Mouse (Mus musculus) kidney, postnatal 0 days (tissue): ENCODE measurements at regions not wholly inside any gene's neighbourhood (a gene's known extent, or its start where the extent isn't known, plus 50 kb on each side); places are given as distances from the start of the nearest gene placed in this dataset.

ENCODE experiments used
- ATAC-seq: fragments of 200-750 bp; cut with Nextera tagmentation; replicated peaks from 2 replicates; pipeline ENCODE4 v1.8.0; 2017; ENCODE audit warnings: low read depth, moderate number of reproducible peaks, moderate TSS enrichment, moderate library complexity; ENCODE audit not compliant: low FRiP score
- DNase-seq: peaks from one replicate; pipeline ENCODE4 v3.0.0-alpha.2; 2016; ENCODE audit warnings: low spot score
- H3K27ac ChIP-seq: fragments of 300-500 bp; sonication (generic); 2 replicates; pipeline ENCODE4 v1.5.1; 2014; ENCODE audit warnings: mild to moderate bottlenecking
- H3K27me3 ChIP-seq: fragments of 300-500 bp; sonication (generic); 2 replicates; pipeline ENCODE4 v1.6.1; 2014; ENCODE audit warnings: low read length, mixed read lengths; ENCODE audit not compliant: insufficient read depth
- H3K36me3 ChIP-seq: fragments of 300-500 bp; sonication (generic); 2 replicates; pipeline ENCODE4 v1.6.1; 2014; ENCODE audit warnings: low read length, mixed read lengths; ENCODE audit not compliant: insufficient read depth
- H3K4me1 ChIP-seq: fragments of 300-500 bp; sonication (generic); replicated peaks from 2 replicates; pipeline ENCODE4 v1.6.1; 2014; ENCODE audit warnings: antibody characterized with exemption, low read length, mixed read lengths; ENCODE audit not compliant: insufficient read depth
- H3K4me2 ChIP-seq: fragments of 300-500 bp; sonication (generic); 2 replicates; pipeline ENCODE4 v1.6.1; 2014; ENCODE audit warnings: mild to moderate bottlenecking, low read length, moderate library complexity, mixed read lengths
- H3K4me3 ChIP-seq: fragments of 300-500 bp; sonication (generic); replicated peaks from 2 replicates; pipeline ENCODE4 v1.5.1; 2014; ENCODE audit warnings: low read depth, low read length
- H3K9ac ChIP-seq: fragments of 300-500 bp; sonication (generic); 2 replicates; pipeline ENCODE4 v1.6.1; 2014; ENCODE audit warnings: low read depth, low read length
- H3K9me3 ChIP-seq: fragments of 300-500 bp; sonication (generic); replicated peaks from 2 replicates; pipeline ENCODE4 v1.6.1; 2016; ENCODE audit warnings: low read length, inconsistent platforms, mixed read lengths
- CTCF ChIP-seq: IDR thresholded peaks from 2 replicates; pipeline ENCODE4 v1.5.1; 2016; ENCODE audit warnings: antibody characterized with exemption, low read depth, mild to moderate bottlenecking, moderate library complexity
- WGBS: fragments of 180-500 bp; shearing (Covaris S2); extraction: QIAGEN DNeasy Blood & Tissue Kit; methylation state at CpG from one replicate; pipeline ENCODE4 v1.1.7; 2014; 5-methylcytosine and 5-hydroxymethylcytosine counted together

DNA sequence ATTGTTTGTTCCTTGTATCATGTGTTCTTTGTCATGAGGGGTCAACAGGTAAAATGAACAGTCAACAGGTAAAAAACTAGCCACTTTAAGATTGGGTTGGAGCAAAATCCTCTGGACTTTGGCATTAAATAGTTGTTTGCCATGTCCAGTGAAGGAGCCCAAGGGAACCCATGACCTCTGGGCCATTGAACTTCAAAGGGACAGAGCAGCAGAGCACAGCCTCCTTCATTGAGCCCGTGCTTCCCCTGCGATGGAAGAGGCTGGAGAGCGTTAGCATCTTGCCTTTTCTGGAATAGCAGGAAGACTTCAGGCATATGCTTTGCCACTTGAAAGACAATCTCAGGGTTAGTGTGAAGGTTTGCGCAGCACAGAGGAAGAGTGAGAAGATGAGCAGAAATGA is 320.4 kb upstream of the Id2 start:
- Histone ChIP-seq H3K27me3 (no peaks in the 10 kb centered on the region), H3K36me3 (no peaks in the 10 kb centered on the region), H3K4me1 (0 out of 2 replicates have a peak, but pooled peaks cover 9% of the 10 kb centered on the region), H3K27ac (no peak overlapping the region), H3K4me3 (no peak overlapping the region), H3K9me3 (no peaks in the 10 kb centered on the region), H3K4me2 (no peak overlapping the region), H3K9ac (no peak overlapping the region)
- 72% methylated on average over 4 of the region's 4 CpGs for WGBS
- ATAC-seq (no peak), DNase-seq (no peak)
- TF ChIP-seq CTCF = no peak

DNA sequence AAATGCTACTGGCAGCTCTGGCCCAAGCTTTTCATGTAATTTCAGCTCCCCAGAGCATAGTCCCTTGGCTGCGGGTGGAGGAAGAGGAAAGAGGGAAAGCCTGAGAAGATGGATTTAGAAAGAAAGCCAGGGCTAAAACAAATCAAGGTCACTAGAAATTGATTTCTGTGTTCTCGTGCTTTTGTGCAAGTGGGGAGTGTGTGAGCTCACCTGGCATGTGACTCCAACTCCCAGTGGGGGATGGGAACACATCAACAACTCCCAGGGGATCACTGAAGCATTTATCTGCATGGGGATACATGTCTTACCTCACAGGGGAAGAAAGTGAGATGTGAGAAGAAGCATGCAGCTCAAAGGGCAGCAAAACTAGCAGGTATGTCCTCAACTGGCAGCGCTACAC is 319.6 kb upstream of the Id2 start:
- H3K27me3 ChIP-seq = no peaks in the 10 kb centered on the region
- no peak for TF ChIP-seq CTCF
- H3K9me3 ChIP-seq = no peaks in the 10 kb centered on the region
- H3K4me2 ChIP-seq = no peak overlapping the region
- H3K27ac ChIP-seq = 0 out of 2 replicates have a peak overlapping the region, but pooled peaks have one; percentile 31
- no peaks in the 10 kb centered on the region for H3K36me3 ChIP-seq
- ATAC-seq (no peak), DNase-seq (no peak)
- H3K4me1 ChIP-seq = 0 out of 2 replicates have a peak, but pooled peaks cover 9% of the 10 kb centered on the region
- 55% methylated on average over 3 of the region's 3 CpGs for WGBS
- no peak overlapping the region for H3K9ac ChIP-seq
- H3K4me3 ChIP-seq = no peak overlapping the region

DNA sequence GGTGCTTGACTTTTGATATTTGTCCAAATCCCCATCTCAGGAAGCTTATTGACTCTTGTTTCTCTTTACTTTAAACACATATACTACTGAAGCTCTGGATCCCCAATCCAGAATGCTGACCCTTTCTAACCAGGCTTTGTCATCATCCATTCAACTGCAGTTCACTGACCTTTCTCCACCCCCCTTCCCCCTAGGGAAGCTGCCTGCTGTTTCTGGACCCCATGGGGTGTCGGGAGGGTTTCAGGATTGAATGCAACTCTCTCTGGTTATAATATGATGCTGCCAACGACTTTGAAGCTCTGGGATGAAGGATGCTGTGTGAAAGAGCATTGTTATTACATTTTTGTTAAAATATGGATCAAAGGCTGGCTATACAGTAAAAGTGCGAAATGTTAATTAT is 318.7 kb upstream of the Id2 start:
- Histone ChIP-seq H3K9me3 (no peaks in the 10 kb centered on the region), H3K4me3 (no peak overlapping the region), H3K36me3 (no peaks in the 10 kb centered on the region), H3K27ac (0 out of 2 replicates have a peak overlapping the region, but pooled peaks have one; percentile 52), H3K27me3 (no peaks in the 10 kb centered on the region), H3K9ac (no peak overlapping the region), H3K4me2 (no peak overlapping the region), H3K4me1 (0 out of 2 replicates have a peak, but pooled peaks cover 9% of the 10 kb centered on the region)
- 33% methylated on average over 3 of the region's 3 CpGs for WGBS
- TF ChIP-seq CTCF = no peak
- DNase-seq (no peak), ATAC-seq (no peak)

DNA sequence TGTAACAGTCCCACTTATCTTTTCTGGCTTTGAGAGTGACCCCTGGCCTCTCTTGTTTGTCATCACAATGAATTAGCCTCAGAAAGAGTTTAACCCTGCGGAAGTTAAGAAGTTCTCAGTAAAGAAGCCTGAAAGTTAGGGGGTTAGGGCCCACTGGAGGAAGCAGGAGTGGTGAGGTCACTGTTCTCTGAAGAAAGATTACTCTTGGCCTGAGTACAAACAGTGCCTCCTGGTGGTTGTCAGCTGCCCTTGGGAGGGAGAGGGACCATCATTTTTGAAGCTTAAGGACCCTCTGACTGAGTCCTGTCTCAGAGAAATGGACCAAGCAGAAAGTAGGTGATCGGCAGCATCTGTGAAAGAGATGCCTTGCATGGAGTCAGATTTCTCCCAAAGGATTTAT is 318.3 kb upstream of the Id2 start:
- DNase-seq (peak; percentile 78), ATAC-seq (no peak)
- Histone ChIP-seq H3K36me3 (no peaks in the 10 kb centered on the region), H3K27ac (0 out of 2 replicates have a peak overlapping the region, but pooled peaks have one; percentile 52), H3K9me3 (no peaks in the 10 kb centered on the region), H3K4me1 (0 out of 2 replicates have a peak, but pooled peaks cover 9% of the 10 kb centered on the region), H3K9ac (no peak overlapping the region), H3K27me3 (no peaks in the 10 kb centered on the region), H3K4me2 (no peak overlapping the region), H3K4me3 (no peak overlapping the region)
- TF ChIP-seq CTCF = peak; percentile 71
- WGBS = 20% methylated on average over 2 of the region's 2 CpGs

DNA sequence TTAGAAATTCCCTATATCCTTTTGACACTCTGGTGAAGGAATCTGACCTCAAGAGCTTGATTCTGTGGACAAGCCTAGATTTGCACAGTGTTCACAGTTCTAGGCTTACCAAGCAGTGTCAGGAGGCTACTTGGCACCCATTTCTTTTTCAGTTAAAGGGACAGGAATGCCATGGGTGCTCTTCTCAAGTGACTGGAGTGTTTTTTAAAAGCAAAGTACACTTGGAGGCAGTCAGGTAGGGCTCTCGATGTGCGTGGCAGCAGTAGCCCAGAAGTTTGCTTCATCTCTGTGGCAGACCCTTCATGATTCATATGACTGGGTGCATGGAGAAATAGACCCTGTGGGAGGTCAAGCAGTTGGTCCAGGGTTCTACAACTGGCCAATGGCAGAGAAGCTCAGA is 310.4 kb upstream of the Id2 start:
- TF ChIP-seq CTCF = no peak
- Histone ChIP-seq H3K4me2 (no peak overlapping the region), H3K9ac (no peak overlapping the region), H3K27ac (no peak overlapping the region), H3K4me3 (no peak overlapping the region), H3K9me3 (no peaks in the 10 kb centered on the region), H3K4me1 (no peaks in the 10 kb centered on the region), H3K36me3 (no peaks in the 10 kb centered on the region), H3K27me3 (no peaks in the 10 kb centered on the region)
- DNase-seq (no peak), ATAC-seq (no peak)
- WGBS = 89% methylated on average over 2 of the region's 2 CpGs

DNA sequence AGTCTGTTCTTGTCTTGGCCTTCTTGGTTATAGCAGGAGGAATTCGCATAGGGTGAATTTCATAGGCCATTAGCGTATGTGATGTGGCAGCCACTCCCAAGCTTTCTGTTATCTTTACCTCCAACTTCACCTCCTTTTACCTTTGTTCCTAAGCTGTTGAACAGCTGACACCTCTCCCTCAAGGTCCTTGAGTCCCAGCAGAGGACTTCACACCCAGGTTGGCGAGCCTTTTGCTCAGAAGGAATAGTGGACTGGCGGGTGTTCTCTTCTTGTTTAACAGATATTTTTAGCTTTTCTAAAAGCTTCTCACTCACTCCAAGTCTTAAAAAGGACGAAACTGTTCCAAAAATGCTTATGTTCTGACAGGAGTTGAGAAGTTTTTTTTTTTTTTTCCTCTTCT is 303.4 kb upstream of the Id2 start:
- no peak overlapping the region for H3K4me3 ChIP-seq
- no peaks in the 10 kb centered on the region for H3K4me1 ChIP-seq
- DNase-seq (no peak), ATAC-seq (no peak)
- H3K27ac ChIP-seq = no peak overlapping the region
- no peaks in the 10 kb centered on the region for H3K27me3 ChIP-seq
- H3K36me3 ChIP-seq = no peaks in the 10 kb centered on the region
- H3K4me2 ChIP-seq = no peak overlapping the region
- H3K9ac ChIP-seq = no peak overlapping the region
- H3K9me3 ChIP-seq = no peaks in the 10 kb centered on the region
- 83% methylated on average over 5 of the region's 5 CpGs for WGBS
- TF ChIP-seq CTCF = no peak

DNA sequence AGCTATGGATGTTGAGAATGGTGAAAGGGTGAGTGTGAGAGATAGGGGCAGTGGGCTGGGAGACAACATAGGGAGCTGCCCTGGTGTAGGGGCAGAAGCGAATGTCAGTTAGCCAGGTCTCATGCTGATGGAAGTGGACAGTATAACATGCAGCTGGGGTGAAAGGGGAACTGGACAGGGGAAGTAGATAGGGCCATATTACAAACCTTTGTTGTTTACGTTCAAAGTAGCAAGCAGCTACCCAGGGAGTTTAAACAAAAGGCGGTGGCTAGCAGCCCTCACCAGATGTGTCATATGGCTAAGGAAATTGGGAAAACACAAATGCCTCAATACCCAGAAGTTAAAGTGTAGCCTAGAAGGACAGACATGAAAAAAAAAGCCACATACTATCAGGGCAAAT is 301.8 kb upstream of the Id2 start:
- no peak overlapping the region for H3K4me3 ChIP-seq
- ATAC-seq = no peak
- no peak overlapping the region for H3K27ac ChIP-seq
- DNase-seq = no peak
- H3K9me3 ChIP-seq = no peaks in the 10 kb centered on the region
- WGBS = 82% methylated on average over 3 of the region's 3 CpGs
- H3K27me3 ChIP-seq = no peaks in the 10 kb centered on the region
- H3K9ac ChIP-seq = no peak overlapping the region
- TF ChIP-seq CTCF = no peak
- no peaks in the 10 kb centered on the region for H3K36me3 ChIP-seq
- no peaks in the 10 kb centered on the region for H3K4me1 ChIP-seq
- no peak overlapping the region for H3K4me2 ChIP-seq
